Mouse (Mus musculus) central nervous system, embryonic 11.5 days (tissue): Measurements from ENCODE around the gene Catsperg1. TPM values are rescaled to one million over a fixed set of nuclear protein-coding genes. Genes with fewer than 3 reads are reported as not detected.

Experiments
- polyA plus RNA-seq: library from polyadenylated mRNA; depleted of rRNA; stranded (reverse); fragments of >200 nt; gene quantifications from 2 replicates; pipeline ENCODE4 v1.2.3, GENCODE M21; 2012; rRNA removed

Gene Catsperg1
- 1.3 and 2.1 TPM in 2 replicates for polyA plus RNA-seq

DNA sequence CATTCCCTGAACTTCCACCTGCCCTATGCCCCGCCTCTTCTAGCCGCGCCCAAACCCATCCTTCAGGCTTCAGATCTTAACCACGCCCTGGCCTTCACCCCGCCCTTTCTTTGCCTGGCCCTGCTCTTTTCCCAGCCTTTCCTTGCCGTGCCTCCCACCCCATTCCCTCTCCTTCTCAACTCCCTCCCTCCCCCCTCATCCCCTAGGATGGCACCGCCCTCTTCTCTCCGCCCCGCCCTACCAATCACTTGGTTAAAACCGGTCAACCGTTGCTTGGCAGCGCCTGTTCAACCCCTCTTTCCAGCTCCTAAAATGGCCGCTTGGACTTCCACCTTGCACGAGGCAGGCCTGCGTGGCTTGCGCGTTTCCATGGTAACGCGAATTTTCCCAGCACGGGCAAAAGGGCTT lies at the start of gene Catsperg1:
Gene Catsperg1 (minus strand): TSS at position 361 of the 408 bp plus-strand sequence.

DNA sequence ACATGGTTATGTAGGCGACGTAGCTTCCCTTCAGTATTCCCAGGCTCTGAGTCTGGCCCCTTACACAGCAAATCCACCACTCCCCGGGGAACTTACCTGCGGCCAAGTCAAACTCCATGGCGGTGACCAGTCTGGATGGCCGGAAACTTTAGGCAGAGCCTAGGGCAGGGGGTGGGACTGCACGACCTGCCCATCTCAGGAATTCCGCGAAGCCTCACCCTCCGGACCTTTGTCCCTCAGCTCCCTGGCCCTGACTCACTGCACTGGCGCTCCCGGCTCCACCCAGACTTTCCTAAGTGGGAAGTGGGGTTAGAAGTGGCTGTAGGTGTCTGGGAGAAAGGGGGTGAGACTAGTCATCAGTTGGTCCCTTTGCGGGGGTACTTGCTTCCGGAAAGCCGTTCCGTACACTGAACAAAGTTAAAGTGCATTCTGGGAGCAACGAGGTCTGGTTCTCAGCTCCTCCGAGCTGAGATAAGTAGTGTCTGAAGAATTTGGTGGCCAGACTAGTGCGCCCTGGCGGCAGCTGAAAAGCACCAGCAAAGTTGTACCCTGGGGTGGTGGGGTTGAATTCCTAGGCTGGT lies 34.5 kb upstream of the Catsperg1 start, which contains the start of gene 2200002D01Rik:
Gene 2200002D01Rik (minus strand): TSS at position 206 of the 581 bp plus-strand sequence.

DNA sequence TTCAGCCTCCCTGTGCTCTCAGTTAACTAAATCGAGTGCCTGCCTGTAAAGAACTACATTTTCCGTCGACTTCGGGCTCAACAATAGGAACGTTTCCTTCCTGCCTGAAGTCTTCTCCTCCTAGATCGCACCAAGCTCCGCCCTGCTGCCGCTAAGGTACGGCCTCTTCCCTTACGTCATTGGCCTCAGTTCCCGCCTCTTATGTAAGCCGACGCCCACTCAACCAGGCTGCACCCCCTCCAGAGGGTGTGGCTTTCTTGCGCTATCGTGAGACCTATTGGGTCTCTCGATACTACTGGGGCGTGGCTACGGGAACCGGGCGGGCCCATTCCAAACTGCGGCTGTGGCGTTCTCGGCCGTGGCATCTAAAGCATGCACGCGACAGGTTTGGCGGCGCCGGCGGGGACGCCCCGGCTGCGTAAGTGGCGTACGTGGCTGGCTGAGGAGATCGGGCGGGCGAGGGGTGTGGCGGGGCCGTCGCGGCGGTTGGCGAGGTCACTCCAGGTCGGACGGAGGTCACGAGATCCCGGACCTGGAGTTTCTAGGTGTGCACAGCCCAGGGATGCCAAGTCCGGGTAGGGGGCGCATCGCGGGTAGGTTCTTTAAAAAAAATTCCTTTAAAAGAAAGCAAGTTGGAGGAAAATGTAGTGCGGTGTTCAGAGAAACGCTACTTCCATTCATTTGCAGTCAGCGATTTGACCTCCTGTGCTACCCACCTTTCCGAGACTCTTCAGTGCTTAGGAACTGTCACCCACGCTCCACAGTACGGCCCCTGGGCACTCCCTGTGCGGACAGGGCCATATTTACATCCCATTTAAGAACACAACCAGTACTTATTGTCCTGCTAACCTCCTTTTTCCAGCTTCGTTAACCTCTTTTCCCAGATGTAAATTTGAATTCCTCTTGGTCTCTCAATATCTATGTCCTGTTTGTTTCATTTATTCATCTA lies 24.5 kb upstream of the Catsperg1 start, which contains the start of gene Yif1b:
Gene Yif1b (plus strand): TSS at position 311 of the 949 bp plus-strand sequence.

DNA sequence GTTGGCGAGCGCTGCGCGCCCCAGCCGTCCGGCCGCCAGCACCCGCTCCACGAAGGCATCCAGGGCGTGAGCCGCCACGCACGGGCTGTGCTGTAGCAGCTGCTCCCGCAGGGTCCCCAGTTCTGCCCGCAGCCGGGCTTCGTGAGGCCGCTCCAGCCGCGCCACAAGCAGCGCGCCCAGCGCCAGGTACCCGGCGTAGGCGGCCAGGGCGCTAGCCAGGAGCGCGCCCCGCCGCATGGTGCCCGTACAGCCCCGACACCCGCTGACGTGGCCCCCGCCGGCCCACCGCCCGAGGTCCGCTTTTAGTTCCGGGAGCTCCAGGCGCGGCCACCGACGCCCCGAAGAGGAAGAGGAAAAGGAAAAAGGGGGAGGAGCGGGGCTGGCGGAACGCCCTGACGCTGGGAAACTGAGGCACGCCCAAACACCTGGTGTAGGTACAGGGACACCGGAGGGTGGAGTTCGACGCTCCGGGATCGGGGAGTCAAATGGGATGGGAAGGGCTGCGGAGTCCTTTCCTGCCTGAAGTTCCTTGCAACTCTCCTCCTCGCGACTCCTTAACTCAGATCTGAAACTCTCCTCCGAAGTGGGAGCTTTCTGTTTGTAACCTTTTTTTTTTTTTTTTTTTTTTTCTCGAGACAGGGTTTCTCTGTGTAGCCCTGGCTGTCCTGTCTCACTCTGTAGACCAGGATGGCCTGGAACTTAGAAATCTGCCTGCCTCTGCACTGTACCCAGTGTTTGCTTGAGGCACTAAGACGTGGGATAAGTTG lies 18.6 kb upstream of the Catsperg1 start, which contains the start of gene Kcnk6:
Gene Kcnk6 (minus strand): TSS at position 269 of the 767 bp plus-strand sequence.

DNA sequence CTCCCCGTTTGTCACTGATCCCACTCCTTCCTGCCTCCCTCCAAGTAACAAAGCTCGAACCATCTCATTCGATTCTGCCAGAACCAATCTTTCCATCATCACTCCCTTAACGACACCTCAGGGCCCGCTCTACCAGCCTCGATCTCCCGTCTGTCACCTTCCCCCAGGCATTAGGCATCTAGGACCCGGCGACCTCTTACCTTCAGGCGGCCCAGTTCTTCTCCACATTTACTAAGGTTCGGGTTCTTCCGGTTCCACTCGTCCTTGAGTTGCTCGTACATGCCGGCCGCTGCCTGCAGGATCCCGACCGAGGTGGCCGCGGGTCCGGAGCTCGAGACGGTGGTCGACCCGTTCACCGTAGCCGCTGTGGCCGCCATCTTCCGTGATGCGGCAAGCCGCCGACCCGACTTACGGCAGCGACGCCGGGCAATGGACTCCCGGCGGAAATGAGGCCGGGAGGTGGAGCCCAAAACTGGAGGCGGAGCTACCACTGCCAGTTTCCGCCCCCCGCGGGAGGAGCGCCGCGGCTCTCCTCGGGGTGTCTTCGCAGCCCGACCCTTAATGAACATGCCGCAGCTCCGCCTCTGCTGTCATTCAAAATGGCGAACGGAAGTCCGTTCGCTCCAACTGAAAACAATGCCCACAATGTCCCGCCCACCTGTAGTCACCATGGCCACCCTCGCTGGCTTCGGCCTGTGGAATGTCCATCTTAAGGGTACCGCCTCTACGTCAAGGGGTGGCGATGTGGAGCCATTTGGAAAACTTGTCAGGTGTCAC lies 33.6 kb downstream of the Catsperg1 start, which contains the start of gene Psmd8:
Gene Psmd8 (minus strand): TSS at position 625 of the 777 bp plus-strand sequence.

DNA sequence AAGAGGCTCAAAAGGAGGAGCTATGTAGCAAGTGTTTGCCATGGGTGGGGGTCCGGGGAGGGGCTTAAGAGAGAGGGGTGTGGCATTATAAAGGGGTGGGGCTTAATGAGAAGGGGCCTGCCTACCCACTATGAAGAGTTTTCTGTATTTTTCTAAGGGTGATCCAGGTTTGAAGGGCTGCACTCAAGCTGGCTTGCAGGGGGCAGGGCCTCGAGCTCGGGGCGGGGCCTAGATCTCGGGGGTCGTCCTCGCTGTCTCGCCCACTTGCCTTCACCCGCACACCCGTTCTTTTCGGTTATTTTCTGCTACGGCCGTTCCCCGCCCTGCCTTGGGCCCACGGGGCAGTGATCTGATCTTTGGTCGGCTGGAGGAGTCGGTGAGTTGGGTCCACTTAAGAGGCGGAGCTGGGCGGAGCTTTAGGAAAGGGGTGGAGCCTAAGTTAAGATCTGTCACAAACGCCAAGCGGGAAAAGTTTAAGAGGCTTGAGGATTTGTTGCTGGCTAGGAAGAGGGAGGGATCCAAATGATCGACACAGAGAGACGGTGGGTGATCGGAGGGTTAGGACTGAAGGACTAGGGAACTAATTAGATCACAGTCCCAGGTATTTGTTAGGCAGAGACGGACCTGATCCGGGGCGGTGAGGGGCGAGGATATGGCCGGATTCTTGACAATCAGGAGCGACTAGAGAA lies 43.6 kb downstream of the Catsperg1 start, which contains the start of the genes Ggn and Spred3:
Gene Ggn (plus strand): TSS at position 145 of the 689 bp plus-strand sequence.
Gene Spred3 (minus strand): TSS at position 346 of the 689 bp plus-strand sequence.

DNA sequence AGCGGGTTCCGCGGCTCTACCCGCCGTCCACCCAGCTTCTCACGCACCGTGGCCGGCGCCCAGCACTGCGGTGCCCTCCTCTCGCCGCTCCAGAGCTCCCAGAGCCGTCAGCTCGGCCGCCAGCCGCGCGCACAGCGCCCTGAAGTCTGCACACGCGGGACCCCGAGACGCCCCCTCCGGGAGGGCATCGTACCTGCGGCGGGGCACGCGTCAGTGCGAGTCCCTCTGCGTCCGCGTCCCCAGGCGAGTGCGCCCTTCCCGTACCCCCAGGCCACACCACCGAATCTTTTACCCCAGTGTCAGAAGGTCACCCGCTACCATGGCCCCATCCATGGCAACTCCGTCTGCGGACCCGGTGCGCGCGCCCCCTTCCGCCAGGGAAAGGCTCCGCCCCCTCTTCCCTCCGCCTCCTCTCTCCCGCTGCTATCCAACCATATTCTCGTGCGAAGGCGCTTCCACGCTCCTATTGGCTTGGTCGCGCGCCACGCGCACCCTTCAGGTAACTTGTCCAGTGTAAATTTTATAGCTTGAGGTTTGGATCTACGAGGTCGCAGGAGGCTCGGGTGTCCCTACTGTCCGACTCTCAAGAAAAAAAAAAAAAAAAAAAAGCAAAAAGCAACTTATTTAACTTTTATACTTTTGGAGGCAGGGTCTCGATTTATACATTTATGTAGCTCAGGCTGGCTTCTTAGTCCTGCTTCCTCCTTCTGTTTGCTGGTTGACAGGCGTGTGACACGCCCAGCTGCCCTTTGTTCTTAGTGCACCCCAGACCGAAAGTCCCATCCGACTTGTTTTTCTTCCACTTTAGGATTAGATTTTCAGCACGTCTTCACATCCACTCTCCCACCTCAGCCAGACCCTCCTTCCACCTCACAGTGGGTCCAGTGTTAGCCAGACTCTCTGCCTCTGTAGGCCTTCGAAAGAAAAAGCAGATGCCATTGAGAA lies 57.7 kb downstream of the Catsperg1 start, which contains the start of gene Fam98c:
Gene Fam98c (minus strand): TSS at position 397 of the 945 bp plus-strand sequence.

DNA sequence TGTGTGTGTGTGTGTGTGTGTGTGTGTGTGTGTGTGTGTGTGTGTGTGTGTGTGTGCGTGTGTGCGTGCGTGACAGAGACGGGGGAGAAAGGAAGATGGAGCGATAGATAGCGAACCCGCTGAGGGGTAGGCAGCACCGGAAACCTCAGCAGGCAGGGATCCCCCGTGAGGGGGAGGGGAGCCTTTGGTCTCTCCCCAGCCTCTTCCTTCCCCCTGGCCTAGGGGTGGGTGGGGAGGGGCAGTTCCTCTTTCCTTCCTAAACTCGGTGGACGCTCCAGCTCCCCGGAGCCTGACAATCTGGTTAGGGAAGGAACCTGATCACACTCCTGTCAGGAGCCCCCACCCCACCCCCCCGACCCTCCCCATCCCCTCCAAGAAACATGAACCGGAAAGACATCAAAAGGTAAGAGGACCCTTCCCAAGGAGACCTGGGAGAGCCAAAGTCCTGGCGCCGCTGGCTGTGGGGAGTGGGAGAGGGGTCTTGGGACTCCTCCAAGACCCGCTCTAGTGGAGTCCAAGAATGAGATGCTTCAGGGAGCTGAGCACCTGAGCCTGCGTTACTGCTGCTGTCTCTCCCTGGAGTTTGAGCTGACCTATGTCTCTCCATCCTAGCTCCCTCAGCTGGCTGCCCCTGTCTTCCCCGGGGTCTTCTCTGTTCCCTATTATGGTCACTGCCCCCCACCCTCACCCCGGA lies 79.0 kb downstream of the Catsperg1 start, which contains the start of gene Rasgrp4:
Gene Rasgrp4 (plus strand): TSS at position 159 of the 694 bp plus-strand sequence.

Other genes starting within 250 kb of the Catsperg1 start
- gene Eif3k, start 232.2 kb downstream of the Catsperg1 start, polyA plus RNA-seq: 480 and 523 TPM in 2 replicates
- 8.5 and 12.6 TPM in 2 replicates for gene Map4k1, start 232.0 kb downstream of the Catsperg1 start, polyA plus RNA-seq
- 2.2 and 7.1 TPM in 2 replicates for gene Ryr1, start 88.9 kb downstream of the Catsperg1 start, polyA plus RNA-seq
- 2.3 and 3.5 TPM in 2 replicates for gene Rasgrp4, start 79.2 kb downstream of the Catsperg1 start, polyA plus RNA-seq
- 14.3 and 23.2 TPM in 2 replicates for gene Fam98c, start 57.8 kb downstream of the Catsperg1 start, polyA plus RNA-seq
- 0.76 and 0.84 TPM in 2 replicates for gene Ggn, start 43.8 kb downstream of the Catsperg1 start, polyA plus RNA-seq
- gene Spred3, start 43.6 kb downstream of the Catsperg1 start, polyA plus RNA-seq: 16.9 and 19.6 TPM in 2 replicates
- gene Psmd8, start 33.3 kb downstream of the Catsperg1 start, polyA plus RNA-seq: 232 and 263 TPM in 2 replicates
- 1.0 and 2.1 TPM in 2 replicates for gene Kcnk6, start 18.5 kb upstream of the Catsperg1 start, polyA plus RNA-seq
- 31.7 and 57.8 TPM in 2 replicates for gene Yif1b, start 24.3 kb upstream of the Catsperg1 start, polyA plus RNA-seq
- 1.4 and 4.8 TPM in 2 replicates for gene 2200002D01Rik, start 34.4 kb upstream of the Catsperg1 start, polyA plus RNA-seq
- gene Spint2, start 67.9 kb upstream of the Catsperg1 start, polyA plus RNA-seq: 25.7 and 29.7 TPM in 2 replicates
- 21.8 and 41.9 TPM in 2 replicates for gene Ppp1r14a, start 75.3 kb upstream of the Catsperg1 start, polyA plus RNA-seq
- 40.1 and 89.5 TPM in 2 replicates for gene Dpf1, start 89.9 kb upstream of the Catsperg1 start, polyA plus RNA-seq